8 mouse cellular contexts compared by ENCODE assay signal in genomic region chr7:98177929-98178559, GRCm38 (mm10). TPM values are rescaled to one million over a fixed set of nuclear protein-coding genes. Genes with fewer than 3 reads are reported as not detected.
DNase-seq lines count a peak whose midpoint lies in the region; ATAC-seq and TF ChIP-seq lines count a peak whose summit lies in the region.

TSS of gene Capn5 (minus strand) at chr7:98178274.

- H3K27ac ChIP-seq in forebrain, embryonic 13.5 days, result no peak within 1 kb of the TSS
- H3K27ac ChIP-seq in lung, embryonic 15.5 days, result peak within 1 kb of the TSS; percentile 72
- H3K27ac ChIP-seq in olfactory bulb, adult 2 months (ENCODE audit: insufficient read depth, low read depth, low read length), result no peak within 1 kb of the TSS

- POLR2A ChIA-PET in Patski (lab: Charles Lee), result interaction anchor here (1.7 kb wide), 1 partner anchor 14 kb away, joined by 11 read pairs; no protein-coding TSS in a partner anchor

- peak within 1 kb of the TSS; percentile 77 for H3K9ac ChIP-seq in forebrain, embryonic 13.5 days
- peak within 1 kb of the TSS; percentile 74 for H3K9ac ChIP-seq in lung, embryonic 15.5 days

- peak within 1 kb of the TSS; percentile 80 for H3K4me2 ChIP-seq in forebrain, embryonic 13.5 days
- peak within 1 kb of the TSS; percentile 90 for H3K4me2 ChIP-seq in lung, embryonic 15.5 days

- H3K4me1 ChIP-seq in forebrain, embryonic 13.5 days, result peaks cover 16% of the 10 kb centered on the region
- peaks cover 21% of the 10 kb centered on the region for H3K4me1 ChIP-seq in lung, embryonic 15.5 days
- H3K4me1 ChIP-seq in olfactory bulb, adult 2 months (ENCODE audit: control insufficient read depth, insufficient read depth, low read length), result peaks cover 20% of the 10 kb centered on the region

- WGBS in forebrain, embryonic 13.5 days, result 2% methylated on average over 41 of the region's 44 CpGs
- 2% methylated on average over 43 of the region's 44 CpGs for WGBS in lung, embryonic 15.5 days
- WGBS in olfactory bulb, adult 2 months, result 1% methylated on average over 42 of the region's 44 CpGs

- ATAC-seq in Patski, result peak; percentile 49
- ATAC-seq in forebrain, embryonic 13.5 days, result peak; percentile 84
- peak; percentile 86 for ATAC-seq in lung, embryonic 15.5 days (ENCODE audit: borderline replicate concordance, extremely low read depth, low FRiP score, low TSS enrichment)

- TF ChIP-seq POLR2A in olfactory bulb, adult 2 months (IDR thresholded peaks at IDR 0.05; ENCODE audit: insufficient read depth, low read depth, low read length), result 0 out of 2 replicates have a peak, but pooled peaks have one; percentile 8

- no peak for TF ChIP-seq CTCF in Patski (IDR thresholded peaks at IDR 0.05)
- TF ChIP-seq CTCF in olfactory bulb, adult 2 months (IDR thresholded peaks at IDR 0.05; ENCODE audit: insufficient read depth, low read depth, low read length), result peak; percentile 73

- in situ Hi-C loops in Patski (cut with MboI; ENCODE audit: low pct_unique_long_range_greater_than_20kb), result no loop called here

- no peaks in the 10 kb centered on the region for H3K9me3 ChIP-seq in forebrain, embryonic 13.5 days (replicated peaks)
- H3K9me3 ChIP-seq in lung, embryonic 15.5 days, result no peaks in the 10 kb centered on the region

- no peaks in the 10 kb centered on the region for H3K36me3 ChIP-seq in forebrain, embryonic 13.5 days (ENCODE audit: poor library complexity, severe bottlenecking)
- H3K36me3 ChIP-seq in lung, embryonic 15.5 days, result no peaks in the 10 kb centered on the region

- no peaks in the 10 kb centered on the region for H3K27me3 ChIP-seq in Patski
- H3K27me3 ChIP-seq in forebrain, embryonic 13.5 days, result peaks cover 49% of the 10 kb centered on the region
- H3K27me3 ChIP-seq in lung, embryonic 15.5 days, result no peaks in the 10 kb centered on the region; the same call in 1 of the 2 replicates

- CTCF ChIA-PET in Patski (lab: Charles Lee), result interaction anchor here (1.2 to 2.1 kb wide), 2 partner anchors 13 to 18 kb away, joined by 3 to 15 read pairs; no protein-coding TSS in a partner anchor

- peak within 1 kb of the TSS; percentile 74 for H3K4me3 ChIP-seq in forebrain, embryonic 13.5 days
- peak within 1 kb of the TSS; percentile 97 for H3K4me3 ChIP-seq in lung, embryonic 15.5 days
- peak within 1 kb of the TSS; percentile 88 for H3K4me3 ChIP-seq in olfactory bulb, adult 2 months (ENCODE audit: insufficient read depth, low read depth, low read length)

- DNase-seq in Patski (ENCODE audit: low read depth, low spot score), result no peak
- DNase-seq in cerebellum, adult 11 months, result peak; percentile 63
- DNase-seq in heart, postnatal 4 days, result peak; percentile 57
- peak; percentile 35 to 41 for DNase-seq in layer of hippocampus, adult 8-10 months (ENCODE audit: low spot score in 2 of 2)
- DNase-seq in thymus, postnatal 25 days, result peak; percentile 79

RNA-seq across cellular contexts. Expression of gene Capn5, which starts in this region (rescaled TPM):
- 69.8 TPM for polyA plus RNA-seq in Patski (2021)
- 9.3 and 10.0 TPM in 2 replicates for polyA plus RNA-seq in forebrain, embryonic 13.5 days (2015; fragmentation: Nextera tagmentation; extraction: Ambion mirVana)
- total RNA-seq in heart, postnatal 4 days (2021), result 1 to 10 TPM; 2.0 to 2.2 TPM
- total RNA-seq in layer of hippocampus, adult 8-10 months (2022), result 10 to 100 TPM; 37.9 to 46.5 (median 40.4) TPM
- 7.5 and 8.8 TPM in 2 replicates for polyA plus RNA-seq in lung, embryonic 15.5 days (2015; fragmentation: Nextera tagmentation; extraction: Ambion mirVana)
- not detected in 2 replicates for polyA plus RNA-seq in olfactory bulb, adult 2 months (2012; ENCODE audit: insufficient read depth, insufficient read length, low replicate concordance, missing spikeins)

Comparison
In these comparisons a context has a peak if more than half of its experiments do, and no peak if none do; other contexts are left out.
1. RNA of gene Capn5 (total RNA-seq): 37.9 to 46.5 TPM in layer of hippocampus, adult 8-10 months; 2.0 to 2.2 TPM in heart, postnatal 4 days; every median in the first group is over 10 times any median in the second.
2. Peak in every context shown above with its lines, with median percentiles within 50 percentile points of each other: ATAC-seq and H3K4me3 ChIP-seq.